Mouse (Mus musculus) heart, embryonic 13.5 days (tissue): Measurements from ENCODE around the gene Olfr273. TPM values are rescaled to one million over a fixed set of nuclear protein-coding genes. Genes with fewer than 3 reads are reported as not detected.
"Not testable (repeated sequence)": the region's sequence is repeated elsewhere in the genome, so short reads cannot be mapped to it uniquely, and the experiment has no call there.

ENCODE experiments used
- ATAC-seq: fragments of 200-750 bp; cut with Nextera tagmentation; 2 replicates; pipeline ENCODE4 v1.8.0; 2017; ENCODE audit warnings: moderate TSS enrichment; ENCODE audit not compliant: insufficient number of reproducible peaks, low FRiP score, low TSS enrichment; ENCODE audit errors: extremely low read depth
- H3K27ac ChIP-seq: fragments of 300-500 bp; sonication (generic); replicated peaks from 2 replicates; pipeline ENCODE4 v1.5.1; 2015; ENCODE audit warnings: moderate library complexity, mild to moderate bottlenecking, inconsistent platforms
- H3K27me3 ChIP-seq: fragments of 300-500 bp; sonication (generic); replicated peaks from 2 replicates; pipeline ENCODE4 v1.6.1; 2015; ENCODE audit warnings: mild to moderate bottlenecking, inconsistent platforms
- H3K36me3 ChIP-seq: fragments of 300-500 bp; sonication (generic); 2 replicates; pipeline ENCODE4 v1.6.1; 2015; ENCODE audit warnings: mild to moderate bottlenecking, inconsistent platforms
- H3K4me1 ChIP-seq: fragments of 300-500 bp; sonication (generic); 2 replicates; pipeline ENCODE4 v1.6.1; 2015; ENCODE audit warnings: inconsistent platforms
- H3K4me2 ChIP-seq: fragments of 300-500 bp; sonication (generic); 2 replicates; pipeline ENCODE4 v1.6.1; 2015; ENCODE audit warnings: inconsistent platforms, mild to moderate bottlenecking, moderate library complexity
- H3K4me3 ChIP-seq: fragments of 300-500 bp; sonication (generic); 2 replicates; pipeline ENCODE4 v1.5.1; 2015; ENCODE audit warnings: moderate library complexity, mild to moderate bottlenecking, inconsistent platforms
- H3K9ac ChIP-seq: fragments of 300-500 bp; sonication (generic); 2 replicates; pipeline ENCODE4 v1.6.1; 2015; ENCODE audit warnings: inconsistent platforms, mild to moderate bottlenecking, moderate library complexity
- H3K9me3 ChIP-seq: fragments of 300-500 bp; sonication (generic); 2 replicates; pipeline ENCODE4 v1.6.1; 2016; ENCODE audit warnings: inconsistent platforms
- whole genome bisulfite sequencing: fragments of 180-500 bp; shearing (Covaris S2); methylation state at CpG from one replicate; pipeline ENCODE4 v1.1.7; 2015; ENCODE audit warnings: mixed read lengths; 5-methylcytosine and 5-hydroxymethylcytosine counted together
- polyA plus RNA-seq: library from polyadenylated mRNA; unstranded; fragments of >200 nt; fragmentation: Nextera tagmentation; extraction: Ambion mirVana; gene quantifications from 2 replicates; pipeline ENCODE4 v1.2.1, GENCODE M21; 2015

The Olfr273 gene
- not detected in 2 replicates for polyA plus RNA-seq

DNA sequence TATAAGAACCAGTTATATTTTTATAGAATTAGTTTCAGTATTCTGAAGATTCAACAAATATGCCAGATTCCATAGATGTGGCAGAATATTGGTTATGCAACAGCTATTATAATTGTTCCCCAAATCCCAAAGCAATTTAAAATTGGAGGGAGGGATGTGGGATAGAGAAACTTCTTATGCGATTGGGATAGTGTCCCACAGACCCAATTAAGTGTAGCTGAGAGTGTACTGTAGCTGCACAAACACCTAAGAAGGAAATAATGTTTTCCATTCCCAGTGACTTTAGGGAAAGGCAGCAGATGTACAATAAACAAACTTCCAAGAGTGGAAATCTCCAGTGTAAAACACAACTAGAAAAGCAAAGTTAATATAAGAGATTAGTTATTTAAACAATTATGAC lies at the start of gene Olfr273:
Gene Olfr273, minus strand, starts transcription at position 101 of the 400 bp plus-strand sequence.
- H3K36me3 ChIP-seq = no peaks in the 10 kb centered on the region
- ATAC-seq = no peak
- no peak within 1 kb of the TSS for H3K4me2 ChIP-seq
- no peak within 1 kb of the TSS for H3K9ac ChIP-seq
- H3K27me3 ChIP-seq = no peaks in the 10 kb centered on the region
- H3K4me3 ChIP-seq = no peak within 1 kb of the TSS
- WGBS = 63% methylated on average over 1 of the region's 1 CpGs
- H3K27ac ChIP-seq = no peak within 1 kb of the TSS
- no peaks in the 10 kb centered on the region for H3K4me1 ChIP-seq
- no peaks in the 10 kb centered on the region for H3K9me3 ChIP-seq

DNA sequence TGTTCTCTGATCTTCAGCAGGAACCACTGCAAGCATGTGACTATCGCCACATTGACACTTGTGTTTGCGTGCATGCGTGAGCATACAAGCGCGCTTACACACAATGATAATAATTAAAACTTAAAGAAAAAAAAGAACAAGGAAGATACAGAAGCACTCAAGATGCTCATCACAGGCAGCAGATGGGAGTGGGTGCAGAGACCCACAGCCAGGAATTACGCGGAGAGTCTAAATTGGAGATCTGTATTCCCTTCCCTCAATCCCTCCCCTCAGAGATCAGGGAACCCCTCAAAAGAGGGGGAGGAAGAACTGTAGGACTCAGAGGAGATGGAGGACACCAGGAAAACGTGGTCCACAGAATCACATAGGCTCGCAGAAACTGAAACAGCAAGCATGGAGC lies 5.1 kb upstream of the Olfr273 start:
- Histone ChIP-seq H3K4me3 (no peak overlapping the region), H3K27ac (no peak overlapping the region), H3K9me3 (no peaks in the 10 kb centered on the region), H3K4me2 (no peak overlapping the region), H3K27me3 (no peaks in the 10 kb centered on the region), H3K9ac (no peak overlapping the region), H3K36me3 (no peaks in the 10 kb centered on the region), H3K4me1 (no peaks in the 10 kb centered on the region)
- 88% methylated on average over 9 of the region's 9 CpGs for WGBS
- ATAC-seq = no peak

DNA sequence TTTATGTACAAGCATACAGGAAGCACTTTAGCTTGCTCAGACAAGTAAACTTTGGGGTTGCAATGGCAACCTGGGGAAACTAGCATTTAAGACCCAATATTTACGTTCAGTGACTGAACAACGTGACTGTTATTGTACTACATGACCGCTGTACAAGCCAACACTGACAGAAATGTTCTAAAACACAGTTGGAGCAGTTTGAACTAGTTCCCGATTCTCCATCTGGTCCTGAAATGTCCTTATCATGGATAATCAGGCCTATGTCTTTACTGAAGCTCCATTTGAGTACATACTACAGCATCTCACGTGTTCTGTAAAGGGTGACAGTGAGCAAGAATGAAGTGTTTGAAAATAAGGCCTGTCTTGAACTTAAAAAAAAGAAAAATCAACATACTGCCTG lies 9.4 kb downstream of the Olfr273 start:
- Histone ChIP-seq H3K9me3 (no peaks in the 10 kb centered on the region), H3K36me3 (no peaks in the 10 kb centered on the region)
- WGBS = 83% methylated on average over 5 of the region's 5 CpGs

DNA sequence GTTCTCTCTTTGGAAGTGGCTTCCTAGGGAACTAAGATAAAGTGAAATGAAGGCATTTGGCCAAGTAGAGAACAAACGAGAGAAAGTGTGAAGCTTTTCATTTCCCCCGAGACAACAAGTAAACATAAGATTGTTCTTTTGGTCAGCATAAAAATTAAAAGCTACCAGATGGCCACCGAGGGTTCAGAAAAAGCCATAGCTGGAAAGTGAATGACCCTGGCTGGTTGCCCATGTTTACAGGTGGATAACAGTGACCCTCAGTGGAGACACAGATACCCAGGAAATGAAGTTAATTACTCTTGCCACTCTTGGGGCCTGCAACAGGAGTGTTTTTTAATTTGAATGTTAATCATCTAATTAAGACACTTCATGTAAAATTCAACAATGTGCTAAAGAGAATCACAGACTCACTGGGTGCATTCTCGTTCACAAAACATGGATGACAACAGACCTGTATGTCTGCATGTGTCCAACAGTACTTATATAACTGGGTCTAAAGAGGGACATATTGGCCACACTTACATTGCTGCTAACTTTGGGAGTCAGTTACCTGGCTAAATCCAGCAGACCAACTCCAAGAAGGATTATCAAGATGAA lies 9.9 kb downstream of the Olfr273 start:
- Histone ChIP-seq H3K4me3 (no peak overlapping the region), H3K27ac (no peak overlapping the region), H3K9me3 (no peaks in the 10 kb centered on the region), H3K9ac (no peak overlapping the region), H3K4me1 (no peaks in the 10 kb centered on the region), H3K4me2 (no peak overlapping the region), H3K36me3 (no peaks in the 10 kb centered on the region), H3K27me3 (no peaks in the 10 kb centered on the region)
- WGBS = 53% methylated on average over 4 of the region's 4 CpGs
- no peak for ATAC-seq

More for the DNA sequence above, 9.4 kb downstream of the Olfr273 start:
- H3K4me1 ChIP-seq = no peaks in the 10 kb centered on the region
- no peak for ATAC-seq
- H3K27ac ChIP-seq = no peak overlapping the region
- no peak overlapping the region for H3K4me2 ChIP-seq
- H3K4me3 ChIP-seq = no peak overlapping the region
- no peaks in the 10 kb centered on the region for H3K27me3 ChIP-seq
- no peak overlapping the region for H3K9ac ChIP-seq

DNA sequence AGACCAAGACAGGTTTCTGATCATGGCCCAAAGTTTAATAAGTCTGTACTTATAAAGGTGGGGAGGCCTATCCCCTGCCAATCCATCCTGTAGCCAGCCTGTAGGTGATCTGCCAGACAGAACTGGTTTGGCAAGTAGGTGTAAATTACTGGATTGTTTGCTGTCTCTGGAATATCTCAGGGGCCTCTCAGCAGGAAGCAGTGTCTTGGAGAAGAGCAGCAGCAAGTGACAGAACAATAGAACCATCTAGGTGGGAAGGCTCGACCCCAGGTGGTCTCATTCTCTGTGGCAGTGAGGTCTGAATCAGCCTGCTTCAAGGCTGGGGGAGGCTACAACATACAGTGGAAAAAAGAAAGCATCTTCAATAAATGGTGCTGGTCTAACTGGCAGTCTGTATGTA lies 13.6 kb downstream of the Olfr273 start:
- H3K4me1 ChIP-seq, H3K36me3 ChIP-seq, ATAC-seq, H3K27ac ChIP-seq, H3K4me2 ChIP-seq, H3K9ac ChIP-seq, H3K4me3 ChIP-seq, H3K27me3 ChIP-seq, H3K9me3 ChIP-seq: not testable (repeated sequence)
- 33% methylated on average over 1 of the region's 1 CpGs for WGBS

DNA sequence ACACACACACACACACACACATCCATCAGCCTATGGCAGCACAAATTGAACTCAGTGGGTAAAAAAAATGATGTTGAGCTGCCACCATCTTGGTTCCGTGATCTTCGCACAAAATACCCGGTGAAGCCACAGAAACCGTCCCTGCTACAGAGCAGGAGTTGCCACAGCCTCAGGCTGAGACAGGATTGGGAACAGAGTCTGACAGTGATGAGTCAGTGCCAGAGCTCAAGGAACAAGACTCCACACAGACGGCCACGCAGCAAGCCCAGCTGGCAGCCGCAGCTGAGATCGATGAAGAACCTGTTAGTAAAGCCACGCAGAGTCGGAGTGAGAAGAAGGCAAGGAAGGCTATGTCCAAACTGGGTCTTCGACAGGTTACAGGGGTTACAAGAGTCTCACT lies 37.7 kb downstream of the Olfr273 start:
- 91% methylated on average over 11 of the region's 11 CpGs for whole genome bisulfite sequencing
- no peak for ATAC-seq

DNA sequence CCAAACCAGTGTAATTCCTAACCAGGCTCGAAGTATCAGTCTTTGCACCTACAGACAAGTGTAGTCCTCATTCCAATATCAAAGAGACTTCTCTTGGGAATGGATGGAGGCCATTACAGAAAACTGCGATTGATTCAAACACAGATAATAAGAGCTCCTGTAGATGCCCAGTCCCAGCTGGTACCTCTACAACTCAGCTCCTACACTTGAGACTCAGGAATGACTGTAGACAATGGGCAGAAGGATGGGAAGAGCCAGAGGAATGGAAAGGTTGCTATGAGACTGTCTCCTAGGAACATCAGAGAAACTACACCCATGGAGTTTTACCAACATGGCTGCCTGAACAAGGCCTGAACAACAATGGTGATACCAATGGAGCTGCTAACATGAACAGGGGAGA lies 44.7 kb downstream of the Olfr273 start, which contains the start of gene Olfr275:
Gene Olfr275, plus strand, starts transcription at position 301 of the 400 bp plus-strand sequence.
- Histone ChIP-seq H3K9me3 (no peaks in the 10 kb centered on the region), H3K4me2 (no peak within 1 kb of the TSS), H3K4me3 (no peak within 1 kb of the TSS), H3K27me3 (no peaks in the 10 kb centered on the region), H3K36me3 (no peaks in the 10 kb centered on the region), H3K9ac (no peak within 1 kb of the TSS), H3K27ac (no peak within 1 kb of the TSS), H3K4me1 (no peaks in the 10 kb centered on the region)
- ATAC-seq = no peak
- WGBS = 85% methylated on average over 2 of the region's 2 CpGs

More for the DNA sequence above, 37.7 kb downstream of the Olfr273 start:
- no peaks in the 10 kb centered on the region for H3K4me1 ChIP-seq
- no peaks in the 10 kb centered on the region for H3K27me3 ChIP-seq
- H3K9ac ChIP-seq = no peak overlapping the region
- H3K36me3 ChIP-seq = no peaks in the 10 kb centered on the region
- no peak overlapping the region for H3K27ac ChIP-seq
- H3K9me3 ChIP-seq = 0 out of 2 replicates have a peak, but pooled peaks cover 5% of the 10 kb centered on the region
- no peak overlapping the region for H3K4me3 ChIP-seq
- H3K4me2 ChIP-seq = no peak overlapping the region

DNA sequence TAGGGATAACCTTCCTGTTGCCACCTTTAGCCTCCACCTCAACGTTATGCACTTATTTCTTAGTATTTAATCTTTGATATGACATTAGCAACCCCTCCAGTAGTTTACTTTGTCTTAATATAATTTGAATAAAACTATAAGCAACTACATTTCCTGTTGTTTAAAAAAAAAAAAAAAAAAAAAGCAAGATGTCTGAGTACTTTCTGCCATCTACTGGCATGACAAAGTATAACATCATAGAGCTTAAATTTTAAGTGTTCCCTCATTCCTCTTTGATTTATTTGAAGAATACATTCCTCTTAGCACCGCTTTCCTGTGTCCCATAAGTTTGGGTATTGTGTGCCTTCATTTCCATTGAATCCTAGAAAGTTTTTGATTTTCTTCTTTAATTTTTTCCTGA lies 47.2 kb downstream of the Olfr273 start:
- no peak overlapping the region for H3K27ac ChIP-seq
- 24% methylated on average over 2 of the region's 2 CpGs for WGBS
- H3K27me3 ChIP-seq = no peaks in the 10 kb centered on the region
- no peak for ATAC-seq
- no peak overlapping the region for H3K4me2 ChIP-seq
- no peaks in the 10 kb centered on the region for H3K9me3 ChIP-seq
- no peak overlapping the region for H3K4me3 ChIP-seq
- H3K9ac ChIP-seq = no peak overlapping the region
- no peaks in the 10 kb centered on the region for H3K36me3 ChIP-seq
- no peaks in the 10 kb centered on the region for H3K4me1 ChIP-seq

Other genes starting within 250 kb of the Olfr273 start
- not detected in 2 replicates for gene Olfr275, start 44.6 kb downstream of the Olfr273 start, polyA plus RNA-seq
- gene Olfr272, start 59.9 kb upstream of the Olfr273 start, polyA plus RNA-seq = not detected in 2 replicates
- gene Olfr270, start 105.3 kb upstream of the Olfr273 start, polyA plus RNA-seq = not detected in 2 replicates
- not detected in 2 replicates for gene Nipsnap3a, start 130.0 kb upstream of the Olfr273 start, polyA plus RNA-seq
- 78.3 and 81.8 TPM in 2 replicates for gene Nipsnap3b, start 152.6 kb upstream of the Olfr273 start, polyA plus RNA-seq